8 mouse cellular contexts compared by ENCODE assay signal in genomic region chr4:101648745-101649144, GRCm38 (mm10). TPM values are rescaled to one million over a fixed set of nuclear protein-coding genes. Genes with fewer than 3 reads are reported as not detected.
DNase-seq lines count a peak whose midpoint lies in the region; ATAC-seq and TF ChIP-seq lines count a peak whose summit lies in the region.

No protein-coding gene starts in this region.

- in situ Hi-C loops in CH12.LX (cut with MboI; ENCODE audit: low pct_ligation_motif_present, low pct_unique_long_range_greater_than_20kb, low sequenced_read_pairs): no loop called here

- H3K27me3 ChIP-seq in heart, adult 2 months (ENCODE audit: control insufficient read depth, insufficient read depth, low read length): no peaks in the 10 kb centered on the region
- H3K27me3 ChIP-seq in CH12.LX (replicated peaks): no peaks in the 10 kb centered on the region
- H3K27me3 ChIP-seq in forebrain, postnatal 0 days (ENCODE audit: insufficient read depth, low read length): no peaks in the 10 kb centered on the region

- no peak for ATAC-seq in forebrain, postnatal 0 days

- TF ChIP-seq CTCF in heart, adult 2 months (IDR thresholded peaks at IDR 0.05): no peak
- no peak for TF ChIP-seq CTCF in CH12.LX (conservative IDR thresholded peaks at IDR 0.05 in 1 of 2, IDR thresholded peaks at IDR 0.05 in 1 of 2; ENCODE audit: low read depth in 2 of 2, low read length in 2 of 2)
- no peak for TF ChIP-seq CTCF in forebrain, postnatal 0 days (IDR thresholded peaks at IDR 0.05; ENCODE audit: low read depth)

- no peak for TF ChIP-seq POLR2A in heart, adult 2 months (IDR thresholded peaks at IDR 0.05; ENCODE audit: insufficient read depth, low read depth, low read length)
- TF ChIP-seq POLR2A in CH12.LX (IDR thresholded peaks at IDR 0.05; ENCODE audit: low read depth, low read length): no peak

- dilution Hi-C loops in CH12.LX (cut with MboI; ENCODE audit: extremely low pct_ligation_motif_present, extremely low pct_unique_long_range_greater_than_20kb, low sequenced_read_pairs): no loop called here

- no peak overlapping the region for H3K9ac ChIP-seq in heart, adult 2 months (ENCODE audit: low read depth, low read length)
- H3K9ac ChIP-seq in CH12.LX (ENCODE audit: insufficient read depth, low read depth): peak overlapping the region; percentile 80
- H3K9ac ChIP-seq in forebrain, postnatal 0 days: peak overlapping the region; percentile 77

- H3K79me2 ChIP-seq in heart, adult 2 months (replicated peaks; ENCODE audit: control insufficient read depth, insufficient read depth, low read length): peaks cover 3% of the 10 kb centered on the region; the same call in 1 of the 2 replicates
- H3K79me2 ChIP-seq in CH12.LX (replicated peaks; ENCODE audit: control insufficient read depth, extremely low read depth, insufficient read depth, poor library complexity, severe bottlenecking): no peaks in the 10 kb centered on the region; the same call in 1 of the 2 replicates

- H3K9me3 ChIP-seq in CH12.LX (replicated peaks; ENCODE audit: low read length): no peaks in the 10 kb centered on the region
- no peaks in the 10 kb centered on the region for H3K9me3 ChIP-seq in forebrain, postnatal 0 days (ENCODE audit: low read length)

- intact Hi-C loops in heart, adult 2 months (cut with DNase I): loop anchor here (5.0 to 10.0 kb wide), 2 partner anchors 291 to 384 kb away; partner anchors contain the start of gene Jak1
- intact Hi-C loops in heart, postnatal 36 days (cut with DNase I): no loop called here
- intact Hi-C loops in left cerebral cortex, postnatal 4 days (cut with DNase I): no loop called here

- H3K4me3 ChIP-seq in heart, adult 2 months: peak overlapping the region; percentile 74
- peak overlapping the region; percentile 84 to 89 (median 85) for H3K4me3 ChIP-seq in CH12.LX (replicated peaks in 1 of 3; ENCODE audit: low read depth in 2 of 3, low read length in 2 of 3, poor library complexity in 1 of 3)
- peak overlapping the region; percentile 69 for H3K4me3 ChIP-seq in forebrain, postnatal 0 days (ENCODE audit: low read depth, low read length)

- 0 out of 2 replicates have a peak, but pooled peaks cover 3% of the 10 kb centered on the region for H3K36me3 ChIP-seq in heart, adult 2 months (ENCODE audit: control insufficient read depth, insufficient read depth, low read length)
- H3K36me3 ChIP-seq in CH12.LX (replicated peaks in 1 of 2; ENCODE audit: control insufficient read depth in 1 of 2, insufficient read depth in 1 of 2, low read length in 1 of 2): peaks cover 0 to 14% of the 10 kb centered on the region in 2 experiments
- no peaks in the 10 kb centered on the region for H3K36me3 ChIP-seq in forebrain, postnatal 0 days (ENCODE audit: insufficient read depth)

- whole genome bisulfite sequencing in heart, adult 2 months: 46% methylated on average over 1 of the region's 1 CpGs
- 81% methylated on average over 1 of the region's 1 CpGs for WGBS in forebrain, postnatal 0 days

- peak overlapping the region; percentile 80 for H3K4me2 ChIP-seq in CH12.LX (ENCODE audit: insufficient read depth, low read depth, poor library complexity, severe bottlenecking)
- H3K4me2 ChIP-seq in forebrain, postnatal 0 days (ENCODE audit: low read depth): peak overlapping the region; percentile 62

- peaks cover 7% of the 10 kb centered on the region for H3K4me1 ChIP-seq in heart, adult 2 months (ENCODE audit: control insufficient read depth, insufficient read depth, low read length)
- peaks cover 17 to 55% of the 10 kb centered on the region in 2 experiments for H3K4me1 ChIP-seq in CH12.LX (ENCODE audit: control insufficient read depth in 1 of 2, insufficient read depth in 2 of 2)
- H3K4me1 ChIP-seq in forebrain, postnatal 0 days (ENCODE audit: insufficient read depth): peaks cover 12% of the 10 kb centered on the region; the same call in 1 of the 2 replicates

- DNase-seq in heart, adult 2 months: no peak
- no peak for DNase-seq in heart, postnatal 36 days
- DNase-seq in CH12.LX (ENCODE audit: extremely low read depth): no peak
- DNase-seq in forebrain, postnatal 0 days: no peak
- DNase-seq in lung, postnatal 10 days: peak; percentile 18
- DNase-seq in right cerebral cortex, adult 18-20 months: no peak
- no peak for DNase-seq in left cerebral cortex, adult 8-10 months (ENCODE audit: low spot score in 2 of 2)
- DNase-seq in left cerebral cortex, postnatal 4 days: no peak

- H3K27ac ChIP-seq in heart, adult 2 months: peak overlapping the region; percentile 98
- H3K27ac ChIP-seq in CH12.LX (ENCODE audit: insufficient read depth, low read depth): no peak overlapping the region
- H3K27ac ChIP-seq in forebrain, postnatal 0 days (ENCODE audit: low read depth, low read length): no peak overlapping the region

- no peak for TF ChIP-seq EP300 in heart, adult 2 months (IDR thresholded peaks at IDR 0.05; ENCODE audit: insufficient read depth, low read depth, low read length)
- no peak for TF ChIP-seq EP300 in CH12.LX (IDR thresholded peaks at IDR 0.05; ENCODE audit: low read length)

- TF ChIP-seq RAD21 in CH12.LX (IDR thresholded peaks at IDR 0.05; ENCODE audit: low read depth, low read length): no peak

TF ChIP-seq in CH12.LX, 34 proteins besides CTCF, POLR2A, EP300 and RAD21:
- TF ChIP-seq SMC3 (IDR thresholded peaks at IDR 0.05; ENCODE audit: low read depth, low read length) (no peak), MEF2A (IDR thresholded peaks at IDR 0.05; ENCODE audit: borderline replicate concordance, low read depth, low read length) (no peak), ZC3H11A (IDR thresholded peaks at IDR 0.05; ENCODE audit: low read depth, low read length) (no peak), CHD2 (IDR thresholded peaks at IDR 0.05; ENCODE audit: low read length) (no peak), RCOR1 (conservative IDR thresholded peaks at IDR 0.05; ENCODE audit: low read depth, low read length) (no peak), BHLHE40 (IDR thresholded peaks at IDR 0.05; ENCODE audit: low read depth, low read length) (no peak), MYC (IDR thresholded peaks at IDR 0.05; ENCODE audit: low read depth, low read length) (no peak), E2F4 (IDR thresholded peaks at IDR 0.05; ENCODE audit: insufficient replicate concordance, low read depth, low read length) (no peak), NRF1 (IDR thresholded peaks at IDR 0.05; ENCODE audit: low read depth, low read length) (no peak), CHD1 (IDR thresholded peaks at IDR 0.05; ENCODE audit: low read depth, low read length) (no peak)

RNA-seq across cellular contexts. Expression of gene Leprot, which starts 1.2 kb away (rescaled TPM):
- total RNA-seq in heart, adult 2 months (2021): 10 to 100 TPM; 24.2 to 30.2 TPM
- 37.9 and 59.2 TPM in 2 replicates for polyA plus RNA-seq in heart, adult 2 months (2012; rRNA removed)
- total RNA-seq in heart, postnatal 36 days (2021): 10 to 100 TPM; 30.0 to 30.1 TPM
- total RNA-seq in CH12.LX (2012; rRNA removed) (17.6 and 19.9 TPM in 2 replicates), CH12.LX (2014; rRNA removed) (24.2 and 24.9 TPM in 2 replicates)
- 26.6 and 29.2 TPM in 2 replicates for polyA plus RNA-seq in CH12.LX (2012; ENCODE audit: insufficient read length, low read depth)
- 74.8 and 78.8 TPM in 2 replicates for total RNA-seq in forebrain, postnatal 0 days (2014; rRNA removed)
- polyA plus RNA-seq in forebrain, postnatal 0 days (2015; fragmentation: Nextera tagmentation; extraction: Ambion mirVana): 89.0 and 98.3 TPM in 2 replicates
- 10 to 100 TPM; 26.1 to 28.0 (median 27.1) TPM for total RNA-seq in left cerebral cortex, adult 8-10 months (2022)
- 10 to 100 TPM; 44.8 to 46.9 TPM for total RNA-seq in left cerebral cortex, postnatal 4 days (2021)
